Mouse (Mus musculus): ENCODE measurements around the gene Abcc9.

DNA sequence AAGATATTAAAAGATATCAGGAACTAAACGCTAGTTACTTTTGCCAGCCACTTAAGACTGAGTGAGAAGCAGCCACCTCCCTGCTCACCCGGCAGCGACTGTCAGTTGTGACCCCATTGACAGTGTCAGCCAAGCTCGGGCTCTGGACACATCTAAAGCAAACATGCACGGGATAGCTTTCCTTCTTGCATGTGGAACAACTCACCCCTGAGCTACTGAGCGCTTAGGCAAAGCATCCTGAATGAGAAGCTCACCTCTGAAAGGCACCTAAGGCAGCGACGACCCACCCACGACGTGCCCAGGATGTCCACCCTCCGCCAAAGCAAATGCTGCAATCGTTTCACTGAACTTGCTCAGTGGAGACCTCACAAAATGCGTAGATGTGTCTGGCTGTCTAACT is 954 bp downstream of the Abcc9 start:
- no peak for TF ChIP-seq CTCF (conservative IDR thresholded peaks at IDR 0.05; ENCODE audit: low read length)
- no peak for TF ChIP-seq NANOG (IDR thresholded peaks at IDR 0.05; ENCODE audit: borderline replicate concordance, low read length)
